Mouse (Mus musculus): ENCODE results near the gene Epb41l2. TPM values are rescaled to one million over a fixed set of nuclear protein-coding genes. Genes with fewer than 3 reads are reported as not detected.

Gene Epb41l2
- polyA plus RNA-seq, 1 experiment from 2014 or later, result 45.5 TPM

DNA sequence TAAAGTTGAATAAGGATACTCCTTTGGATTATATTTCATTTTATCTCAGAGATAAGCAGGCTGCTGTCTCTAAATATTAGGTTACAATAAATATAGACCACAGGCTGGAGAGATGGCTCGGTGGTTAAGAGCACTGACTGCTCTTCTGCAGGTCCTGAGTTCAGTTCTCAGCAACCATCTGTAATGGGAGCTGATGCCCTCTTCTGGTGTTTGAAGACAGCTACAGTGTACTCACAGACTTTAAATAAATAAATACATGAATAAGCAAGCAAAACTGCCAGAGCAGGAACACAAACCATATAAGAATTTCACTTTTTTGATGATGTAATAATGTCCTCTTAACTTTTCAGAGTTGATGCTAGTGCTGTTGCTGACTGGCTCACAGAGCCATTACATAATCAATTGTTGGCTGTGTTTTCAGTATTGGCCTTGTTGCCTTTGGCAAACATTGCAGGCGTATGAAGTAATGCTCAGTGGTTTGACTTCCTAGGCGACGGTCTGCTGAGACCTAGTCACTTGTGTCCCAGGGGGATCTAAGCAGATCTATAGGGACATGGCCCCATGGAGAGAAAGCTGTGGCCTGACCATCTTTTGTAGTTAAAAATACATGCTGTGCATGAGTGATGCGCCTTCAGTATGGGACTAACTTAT is 35.8 kb downstream of the Epb41l2 start:
- WGBS, result 77% methylated on average over 5 of the region's 5 CpGs
- no peak overlapping the region for H3K4me3 ChIP-seq (replicated peaks; ENCODE audit: low read depth, low read length)
- no peak overlapping the region for H3K9ac ChIP-seq (ENCODE audit: low read depth, low read length)
- H3K36me3 ChIP-seq (ENCODE audit: insufficient read depth, low read length), result no peaks in the 10 kb centered on the region
- DNase-seq (ENCODE audit: low spot score), result no peak
- no peak; the same call in 1 of the 2 replicates for TF ChIP-seq CTCF (IDR thresholded peaks at IDR 0.05; ENCODE audit: low read depth)
- no peak overlapping the region for H3K27ac ChIP-seq
- 0 out of 2 replicates have a peak, but pooled peaks cover 5% of the 10 kb centered on the region for H3K4me1 ChIP-seq (replicated peaks; ENCODE audit: insufficient read depth, low read length)
- H3K27me3 ChIP-seq (ENCODE audit: insufficient read depth, low read length), result no peaks in the 10 kb centered on the region
- H3K4me2 ChIP-seq (ENCODE audit: low read length), result no peak overlapping the region
- no peak for ATAC-seq (replicated peaks; ENCODE audit: low FRiP score, low read depth)
- H3K9me3 ChIP-seq (replicated peaks; ENCODE audit: low read length), result no peaks in the 10 kb centered on the region

DNA sequence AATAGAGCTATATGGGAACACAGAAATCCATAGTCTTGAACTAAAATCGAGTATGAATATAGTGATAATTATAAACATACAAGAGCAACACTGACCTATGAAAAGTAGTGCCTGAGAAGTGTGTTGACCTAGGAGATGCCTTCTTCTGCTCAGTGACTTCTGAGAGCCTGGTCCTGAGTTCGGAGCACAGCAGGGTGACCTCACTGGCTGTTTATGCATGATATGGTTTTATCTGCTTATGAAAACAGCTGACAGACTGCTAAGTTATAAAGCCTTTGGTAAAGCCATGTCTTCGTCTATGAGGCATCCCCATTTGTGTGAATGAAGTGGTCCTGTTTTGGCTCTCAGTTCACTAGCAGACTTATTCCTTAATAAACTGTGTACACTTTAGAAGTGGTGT is 37.3 kb downstream of the Epb41l2 start:
- no peak overlapping the region for H3K4me2 ChIP-seq (ENCODE audit: low read length)
- no peak for ATAC-seq (replicated peaks; ENCODE audit: low FRiP score, low read depth)
- H3K9me3 ChIP-seq (replicated peaks; ENCODE audit: low read length), result no peaks in the 10 kb centered on the region
- 87% methylated on average over 3 of the region's 3 CpGs for WGBS
- no peak overlapping the region for H3K4me3 ChIP-seq (replicated peaks; ENCODE audit: low read depth, low read length)
- no peak overlapping the region for H3K27ac ChIP-seq
- no peak for DNase-seq (ENCODE audit: low spot score)
- TF ChIP-seq CTCF (IDR thresholded peaks at IDR 0.05; ENCODE audit: low read depth), result no peak
- H3K4me1 ChIP-seq (replicated peaks; ENCODE audit: insufficient read depth, low read length), result 0 out of 2 replicates have a peak, but pooled peaks cover 5% of the 10 kb centered on the region
- H3K36me3 ChIP-seq (ENCODE audit: insufficient read depth, low read length), result no peaks in the 10 kb centered on the region
- H3K9ac ChIP-seq (ENCODE audit: low read depth, low read length), result no peak overlapping the region
- no peaks in the 10 kb centered on the region for H3K27me3 ChIP-seq (ENCODE audit: insufficient read depth, low read length)

DNA sequence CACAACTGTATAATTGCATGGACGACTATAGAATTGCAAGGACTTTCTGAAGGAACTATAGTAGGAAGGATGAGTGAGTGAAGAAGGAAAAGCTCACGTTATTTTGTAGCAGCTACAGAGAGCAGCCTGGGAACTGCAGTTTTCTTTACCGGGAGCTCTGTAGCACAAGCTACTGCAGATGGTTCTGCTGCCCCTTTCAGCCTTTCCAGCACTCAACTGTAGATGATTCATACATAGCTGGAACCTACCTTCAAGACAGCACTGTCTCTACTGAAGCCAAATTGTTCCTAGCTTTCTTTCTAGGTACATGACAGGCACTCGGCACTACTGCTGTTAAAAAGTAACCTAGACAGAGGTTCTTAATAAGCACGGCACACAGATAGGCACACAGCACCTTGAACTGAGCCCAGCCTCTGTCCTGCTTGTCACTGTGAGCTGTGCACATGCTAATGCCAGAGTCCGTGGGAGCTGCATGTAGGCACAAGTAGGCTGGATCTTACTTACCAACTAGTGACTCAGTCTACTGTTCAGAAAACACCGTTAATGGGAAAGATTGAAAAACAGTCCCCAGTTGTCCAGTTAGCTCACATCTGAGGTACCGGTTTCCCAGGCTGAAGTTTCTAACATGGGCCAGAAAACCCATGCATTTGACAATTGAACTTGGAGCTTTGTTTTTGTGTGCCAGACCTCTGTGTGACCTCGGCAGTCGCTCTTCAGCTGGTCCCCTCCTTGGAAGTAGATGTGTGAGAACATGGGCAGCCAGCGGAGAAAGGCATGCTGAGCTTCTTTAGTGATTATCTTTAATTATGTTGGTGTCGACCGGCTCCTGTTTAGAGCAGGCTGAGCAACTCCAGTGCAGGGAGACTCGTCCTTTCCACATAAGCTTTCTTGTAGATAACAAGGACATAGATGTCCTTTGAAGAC is 38.4 kb downstream of the Epb41l2 start:
- no peak overlapping the region for H3K4me2 ChIP-seq (ENCODE audit: low read length)
- H3K27me3 ChIP-seq (ENCODE audit: insufficient read depth, low read length), result no peaks in the 10 kb centered on the region
- DNase-seq (ENCODE audit: low spot score) (no peak), ATAC-seq (replicated peaks; ENCODE audit: low FRiP score, low read depth) (no peak)
- no peak overlapping the region for H3K4me3 ChIP-seq (replicated peaks; ENCODE audit: low read depth, low read length)
- H3K27ac ChIP-seq, result no peak overlapping the region
- no peaks in the 10 kb centered on the region for H3K36me3 ChIP-seq (ENCODE audit: insufficient read depth, low read length)
- 0 out of 2 replicates have a peak, but pooled peaks cover 5% of the 10 kb centered on the region for H3K4me1 ChIP-seq (replicated peaks; ENCODE audit: insufficient read depth, low read length)
- WGBS, result 53% methylated on average over 14 of the region's 14 CpGs
- no peak for TF ChIP-seq CTCF (IDR thresholded peaks at IDR 0.05; ENCODE audit: low read depth)
- H3K9ac ChIP-seq (ENCODE audit: low read depth, low read length), result no peak overlapping the region
- H3K9me3 ChIP-seq (replicated peaks; ENCODE audit: low read length), result no peaks in the 10 kb centered on the region

DNA sequence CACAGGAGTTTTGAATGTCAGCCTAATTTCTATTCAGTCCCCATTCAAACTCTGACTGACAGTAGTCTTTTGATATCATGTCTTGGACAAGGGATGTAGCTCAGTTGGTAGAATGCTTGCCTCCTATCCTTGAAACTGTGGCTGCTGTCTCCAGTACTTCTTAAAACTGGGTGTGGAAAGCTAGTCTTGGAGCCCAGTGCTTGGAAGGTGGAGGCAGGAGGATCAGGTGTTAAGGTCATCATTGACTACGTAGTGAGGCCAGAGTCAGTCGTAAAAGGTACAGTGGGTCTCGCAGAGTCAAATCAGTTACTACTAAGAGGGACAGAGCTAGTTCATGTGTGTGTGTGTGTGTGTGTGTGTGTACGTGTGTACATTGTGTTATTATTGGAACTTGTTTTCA is 39.4 kb downstream of the Epb41l2 start:
- Histone ChIP-seq H3K4me1 (replicated peaks; ENCODE audit: insufficient read depth, low read length) (peaks cover 13% of the 10 kb centered on the region; the same call in 1 of the 2 replicates), H3K27me3 (ENCODE audit: insufficient read depth, low read length) (no peaks in the 10 kb centered on the region), H3K4me2 (ENCODE audit: low read length) (no peak overlapping the region), H3K4me3 (replicated peaks; ENCODE audit: low read depth, low read length) (no peak overlapping the region), H3K9me3 (replicated peaks; ENCODE audit: low read length) (no peaks in the 10 kb centered on the region), H3K27ac (no peak overlapping the region), H3K9ac (ENCODE audit: low read depth, low read length) (no peak overlapping the region), H3K36me3 (ENCODE audit: insufficient read depth, low read length) (no peaks in the 10 kb centered on the region)
- DNase-seq (ENCODE audit: low spot score), result no peak
- 61% methylated on average over 4 of the region's 4 CpGs for WGBS
- no peak for ATAC-seq (replicated peaks; ENCODE audit: low FRiP score, low read depth)
- TF ChIP-seq CTCF (IDR thresholded peaks at IDR 0.05; ENCODE audit: low read depth), result no peak

DNA sequence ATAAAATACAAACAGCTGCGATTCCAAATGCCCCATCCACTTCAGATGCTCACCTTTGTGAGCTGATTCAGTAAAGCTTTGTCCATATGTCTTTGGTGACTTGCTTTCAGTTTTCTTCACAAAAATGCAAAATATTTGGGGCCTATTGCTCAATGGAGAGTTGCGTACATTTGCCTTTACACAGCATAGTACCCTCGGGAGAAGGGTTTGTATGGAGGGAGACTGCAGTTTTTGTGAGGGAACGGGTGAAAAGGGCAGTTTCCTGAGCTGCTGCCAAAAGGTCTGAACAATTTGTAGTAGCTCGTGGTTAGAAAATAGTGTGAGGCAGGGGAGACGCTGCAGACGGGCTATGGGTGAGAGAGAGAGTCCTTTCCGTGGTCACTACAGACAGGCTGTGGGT is 40.5 kb downstream of the Epb41l2 start:
- Histone ChIP-seq H3K27me3 (ENCODE audit: insufficient read depth, low read length) (no peaks in the 10 kb centered on the region), H3K9me3 (replicated peaks; ENCODE audit: low read length) (no peaks in the 10 kb centered on the region), H3K4me3 (replicated peaks; ENCODE audit: low read depth, low read length) (no peak overlapping the region), H3K36me3 (ENCODE audit: insufficient read depth, low read length) (no peaks in the 10 kb centered on the region), H3K27ac (no peak overlapping the region), H3K4me2 (ENCODE audit: low read length) (no peak overlapping the region), H3K9ac (ENCODE audit: low read depth, low read length) (no peak overlapping the region), H3K4me1 (replicated peaks; ENCODE audit: insufficient read depth, low read length) (peaks cover 20% of the 10 kb centered on the region; the same call in 1 of the 2 replicates)
- no peak for TF ChIP-seq CTCF (IDR thresholded peaks at IDR 0.05; ENCODE audit: low read depth)
- DNase-seq (ENCODE audit: low spot score) (peak; percentile 25), ATAC-seq (replicated peaks; ENCODE audit: low FRiP score, low read depth) (no peak)
- 47% methylated on average over 8 of the region's 8 CpGs for WGBS

DNA sequence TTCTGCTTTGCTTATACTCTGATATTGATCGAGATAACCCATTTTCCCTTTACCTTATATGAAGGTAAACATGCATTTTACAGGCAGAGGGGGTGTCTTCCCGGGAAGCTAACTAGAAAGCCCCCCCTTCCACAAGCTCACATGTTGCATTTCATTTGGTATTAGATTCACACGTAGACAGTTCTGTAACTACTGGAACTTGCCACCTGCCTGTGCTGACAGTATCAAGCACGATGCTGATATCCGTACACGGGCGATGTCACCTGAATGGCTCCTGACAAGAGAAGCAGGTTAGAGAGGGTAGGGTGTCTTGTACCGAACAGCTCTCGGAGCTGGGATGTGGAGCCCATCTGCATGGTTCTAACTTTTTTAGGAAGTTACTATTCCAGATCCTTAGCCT is 41.0 kb downstream of the Epb41l2 start:
- H3K4me2 ChIP-seq (ENCODE audit: low read length), result no peak overlapping the region
- no peaks in the 10 kb centered on the region for H3K27me3 ChIP-seq (ENCODE audit: insufficient read depth, low read length)
- TF ChIP-seq CTCF (IDR thresholded peaks at IDR 0.05; ENCODE audit: low read depth), result no peak
- 90% methylated on average over 9 of the region's 9 CpGs for WGBS
- H3K27ac ChIP-seq, result no peak overlapping the region
- no peak overlapping the region for H3K9ac ChIP-seq (ENCODE audit: low read depth, low read length)
- DNase-seq (ENCODE audit: low spot score) (no peak), ATAC-seq (replicated peaks; ENCODE audit: low FRiP score, low read depth) (no peak)
- peaks cover 20% of the 10 kb centered on the region; the same call in 1 of the 2 replicates for H3K4me1 ChIP-seq (replicated peaks; ENCODE audit: insufficient read depth, low read length)
- no peak overlapping the region for H3K4me3 ChIP-seq (replicated peaks; ENCODE audit: low read depth, low read length)
- H3K9me3 ChIP-seq (replicated peaks; ENCODE audit: low read length), result no peaks in the 10 kb centered on the region
- no peaks in the 10 kb centered on the region for H3K36me3 ChIP-seq (ENCODE audit: insufficient read depth, low read length)
